Mouse (Mus musculus): ENCODE data around the gene Sema6d.

The Sema6d gene

DNA sequence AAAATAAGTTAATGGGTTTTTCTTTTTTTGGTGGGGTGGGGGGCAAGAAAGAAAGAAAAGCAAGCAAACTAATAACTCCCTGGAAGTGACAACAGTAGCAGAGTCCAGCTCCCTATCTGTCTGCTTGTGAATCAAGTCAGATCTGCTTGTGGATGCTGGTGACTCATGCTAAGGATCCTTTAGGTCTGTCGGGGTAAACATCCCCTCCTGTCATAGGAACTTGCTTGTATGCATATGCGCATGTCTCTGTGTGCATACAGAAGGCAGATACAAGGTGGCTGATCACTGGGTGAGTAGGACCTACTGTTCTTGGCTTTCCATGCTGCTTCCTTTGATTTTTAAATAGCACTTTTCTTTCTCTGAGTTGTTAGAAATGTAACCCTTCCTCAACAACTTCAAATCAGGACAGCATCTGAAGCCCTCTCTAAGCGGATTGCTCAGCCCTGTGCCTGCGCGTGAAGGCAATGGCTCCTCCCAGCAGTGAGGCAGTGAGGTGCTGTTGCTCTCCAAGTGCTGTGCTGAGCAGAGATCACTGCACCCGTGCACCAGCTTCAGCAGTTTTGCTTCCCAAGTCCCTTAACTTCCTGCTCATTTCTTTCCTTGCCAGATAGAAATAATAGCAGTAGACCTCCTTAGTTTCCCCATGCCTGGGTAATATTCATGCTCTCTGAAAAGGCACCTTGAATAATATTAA is 550.9 kb downstream of the Sema6d start:
- DNase-seq (ENCODE audit: low read depth in 1 of 2, low spot score in 2 of 2), result no peak

DNA sequence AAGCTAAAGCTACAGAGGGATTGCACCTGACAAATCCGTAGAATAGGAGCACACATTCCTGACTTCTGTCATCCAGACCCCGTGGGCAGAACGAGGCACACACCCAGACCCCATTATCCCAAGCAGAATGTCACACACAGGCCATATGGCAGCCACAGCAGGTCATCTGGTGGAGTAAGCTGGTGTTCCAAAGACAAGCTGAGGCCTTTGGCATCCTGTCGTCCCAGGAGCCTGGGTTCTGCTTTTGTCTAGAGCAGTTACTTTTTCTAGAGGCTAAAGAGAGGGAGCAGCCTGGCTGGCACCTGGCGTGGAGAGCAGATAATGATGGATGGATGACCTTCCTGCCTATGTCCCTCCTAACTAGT is 551.4 kb downstream of the Sema6d start:
- DNase-seq (ENCODE audit: low read depth in 1 of 2, low spot score in 2 of 2), result no peak

- no peak for DNase-seq (ENCODE audit: low read depth in 1 of 2, low spot score in 2 of 2)
Observed at GRCm38 (mm10) chr2:124642131-124642530, 552.4 kb downstream of the Sema6d start.

DNA sequence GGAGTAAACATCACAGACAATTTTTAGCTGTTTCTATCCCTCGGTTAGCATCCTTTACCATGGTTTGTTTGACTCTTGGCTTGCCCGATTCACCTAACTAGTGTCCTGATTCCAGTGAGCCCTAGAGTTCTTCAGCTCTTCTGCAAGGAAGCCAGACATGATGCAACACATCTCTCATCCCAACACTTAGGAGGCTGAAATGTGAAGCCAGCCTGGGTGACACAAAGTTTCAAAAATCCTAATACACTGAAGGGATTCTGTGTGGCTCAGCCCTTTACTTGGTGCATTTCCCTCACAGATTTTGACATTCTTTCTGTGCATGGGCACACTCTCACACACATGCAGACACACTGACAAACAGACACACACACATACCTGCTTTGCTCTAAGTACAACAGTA is 560.8 kb downstream of the Sema6d start:
- DNase-seq (ENCODE audit: low read depth in 1 of 2, low spot score in 2 of 2), result no peak

GRCm38 (mm10) chr2:124651146-124651545 is 561.4 kb downstream of the Sema6d start:
- no peak for DNase-seq (ENCODE audit: low read depth in 1 of 2, low spot score in 2 of 2)

GRCm38 (mm10) chr2:124653161-124653560 is 563.4 kb downstream of the Sema6d start:
- DNase-seq (ENCODE audit: low read depth in 1 of 2, low spot score in 2 of 2), result no peak

DNA sequence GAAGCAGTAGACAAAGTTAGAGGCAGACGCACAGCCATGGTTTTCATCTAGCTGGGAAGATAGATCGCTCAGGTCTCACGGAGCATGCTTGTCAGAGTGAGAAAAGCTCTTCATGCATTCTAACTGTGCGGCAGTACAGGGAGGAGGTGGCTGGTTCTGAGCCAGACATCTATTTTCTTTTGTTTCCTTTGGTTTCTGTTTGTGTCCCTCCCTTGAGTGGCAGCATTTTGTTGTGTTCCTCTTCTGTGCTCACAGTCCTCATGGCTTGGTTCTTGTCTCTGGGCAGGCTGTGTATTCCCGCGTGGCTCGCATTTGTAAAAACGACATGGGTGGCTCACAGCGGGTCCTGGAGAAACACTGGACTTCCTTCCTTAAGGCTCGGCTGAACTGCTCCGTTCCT is 567.6 kb downstream of the Sema6d start:
- DNase-seq (ENCODE audit: low read depth in 1 of 2, low spot score in 2 of 2), result no peak

GRCm38 (mm10) chr2:124658374-124658773 is 568.6 kb downstream of the Sema6d start:
- DNase-seq (ENCODE audit: low read depth in 1 of 2, low spot score in 2 of 2), result no peak

GRCm38 (mm10) chr2:124659601-124660000 is 569.8 kb downstream of the Sema6d start:
- DNase-seq (ENCODE audit: low read depth in 1 of 2, low spot score in 2 of 2), result no peak

DNA sequence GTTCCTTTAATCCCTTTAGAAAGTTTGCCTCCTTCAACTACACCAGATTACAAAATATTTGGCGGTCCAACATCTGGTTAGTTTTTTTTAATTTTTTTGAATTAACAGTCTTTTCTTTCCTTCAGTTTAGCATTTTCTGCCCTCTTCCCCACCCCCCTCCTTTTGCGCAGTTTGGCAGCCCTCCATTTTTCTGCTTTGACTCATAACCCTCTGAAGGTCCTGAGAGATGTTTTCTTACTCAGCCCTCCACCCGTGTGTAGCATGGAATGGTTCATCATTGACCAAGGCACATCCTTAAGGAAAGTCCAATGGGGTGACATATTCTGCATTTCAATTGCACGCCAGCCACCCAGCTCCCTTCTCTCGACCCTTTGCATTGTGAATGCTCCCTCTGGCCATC is 570.9 kb downstream of the Sema6d start:
- no peak for DNase-seq (ENCODE audit: low read depth in 1 of 2, low spot score in 2 of 2)

DNA sequence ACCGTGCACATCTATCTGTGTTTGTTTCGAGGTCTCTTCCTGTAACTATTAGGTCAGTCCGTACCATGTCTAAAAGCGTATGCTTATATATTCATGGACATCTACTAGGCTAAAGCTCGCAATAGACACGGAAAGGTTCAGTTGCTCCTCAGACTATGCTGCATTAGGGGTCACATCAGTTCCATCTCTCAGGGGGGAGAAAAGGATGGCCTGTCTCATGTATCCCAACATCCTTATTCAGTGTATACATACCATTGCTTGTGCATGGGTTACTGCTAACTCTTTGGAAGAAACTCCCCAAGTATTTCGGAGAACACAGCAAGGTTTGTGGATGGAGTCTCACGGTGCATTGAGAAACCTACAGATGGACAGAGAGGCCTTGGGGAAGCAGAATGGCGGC is 571.5 kb downstream of the Sema6d start:
- no peak for DNase-seq (ENCODE audit: low read depth in 1 of 2, low spot score in 2 of 2)

DNA sequence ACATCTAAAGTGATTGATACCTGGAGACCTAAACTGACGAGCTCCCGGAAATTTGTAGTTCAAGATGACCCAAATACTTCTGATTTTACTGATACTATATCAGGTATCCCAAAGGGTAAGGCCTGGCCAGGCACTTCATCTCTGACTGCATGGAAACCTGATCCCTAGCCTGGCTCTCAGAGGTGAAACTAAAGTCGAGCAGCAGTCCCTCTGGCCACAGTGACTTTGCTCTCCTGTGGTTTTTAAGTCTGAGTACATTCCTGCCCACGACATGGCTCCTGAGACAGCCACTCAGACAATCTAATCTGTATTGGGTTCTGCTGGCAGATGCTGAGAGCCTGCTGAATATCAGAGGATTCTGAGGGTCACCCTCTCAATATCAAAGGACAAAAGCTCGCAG is 572.5 kb downstream of the Sema6d start:
- DNase-seq (ENCODE audit: low read depth in 1 of 2, low spot score in 2 of 2), result no peak

- no peak for DNase-seq (ENCODE audit: low read depth in 1 of 2, low spot score in 2 of 2)
Observed at GRCm38 (mm10) chr2:124664191-124664590, 574.4 kb downstream of the Sema6d start.

DNA sequence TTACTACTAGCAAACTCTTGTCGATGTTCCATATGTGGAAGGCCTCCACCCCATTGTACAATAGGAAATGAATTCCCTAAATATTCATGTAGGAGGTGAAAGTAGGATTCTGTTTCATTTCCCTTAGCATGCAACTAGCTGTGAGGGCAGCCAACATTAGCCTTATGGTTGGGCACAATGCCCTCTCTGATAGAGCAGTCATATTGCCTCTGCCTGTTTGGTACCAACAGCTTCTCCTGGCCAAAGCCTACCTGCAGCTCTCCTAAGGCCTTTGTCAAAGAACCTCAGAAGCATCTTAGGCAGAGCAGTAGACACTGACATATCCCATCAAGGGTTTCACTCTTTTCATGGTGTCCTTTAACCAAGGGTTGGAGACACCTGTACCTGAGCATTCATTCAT is 578.7 kb downstream of the Sema6d start:
- DNase-seq (ENCODE audit: low read depth in 1 of 2, low spot score in 2 of 2), result no peak

DNA sequence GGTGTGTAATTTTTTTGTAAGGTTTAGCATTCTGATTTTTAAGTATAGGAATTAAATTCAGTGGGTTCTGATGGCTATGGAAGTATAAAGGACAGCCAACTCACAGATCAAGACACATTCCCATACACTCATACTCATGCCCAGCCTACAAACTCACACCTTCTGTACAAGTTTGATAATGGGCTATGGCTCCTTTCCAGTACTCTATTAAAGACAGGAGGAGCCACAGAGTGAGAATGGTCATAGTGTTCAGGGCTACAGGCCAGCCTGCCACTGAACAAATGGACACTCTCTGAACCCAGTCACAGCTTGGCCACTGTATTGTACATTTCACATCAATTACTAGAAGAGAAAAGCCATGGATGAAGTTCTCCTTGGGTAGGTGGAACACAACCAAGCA is 583.3 kb downstream of the Sema6d start:
- DNase-seq (ENCODE audit: low read depth in 1 of 2, low spot score in 2 of 2), result no peak

DNA sequence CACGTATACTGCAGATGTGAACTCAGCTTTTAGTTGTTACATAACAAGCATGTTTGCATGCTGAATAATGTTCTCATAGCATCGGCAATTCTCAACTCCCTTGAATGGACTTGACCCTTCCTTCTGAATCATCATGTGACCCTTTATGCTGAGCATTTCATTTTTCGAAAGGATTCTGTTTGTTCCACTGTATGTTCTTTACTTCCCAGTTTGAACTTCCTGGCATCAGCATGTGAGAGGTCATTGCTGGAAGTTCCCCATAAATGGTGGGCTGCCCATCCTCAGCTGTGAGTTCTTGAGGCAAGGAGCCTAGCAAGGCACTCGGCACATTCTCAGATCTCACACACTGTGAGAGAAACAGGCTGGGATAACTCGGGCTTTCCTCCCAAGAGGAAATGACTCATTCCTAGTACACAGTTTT is 594.7 kb downstream of the Sema6d start:
- no peak for DNase-seq (ENCODE audit: low read depth in 1 of 2, low spot score in 2 of 2)

DNA sequence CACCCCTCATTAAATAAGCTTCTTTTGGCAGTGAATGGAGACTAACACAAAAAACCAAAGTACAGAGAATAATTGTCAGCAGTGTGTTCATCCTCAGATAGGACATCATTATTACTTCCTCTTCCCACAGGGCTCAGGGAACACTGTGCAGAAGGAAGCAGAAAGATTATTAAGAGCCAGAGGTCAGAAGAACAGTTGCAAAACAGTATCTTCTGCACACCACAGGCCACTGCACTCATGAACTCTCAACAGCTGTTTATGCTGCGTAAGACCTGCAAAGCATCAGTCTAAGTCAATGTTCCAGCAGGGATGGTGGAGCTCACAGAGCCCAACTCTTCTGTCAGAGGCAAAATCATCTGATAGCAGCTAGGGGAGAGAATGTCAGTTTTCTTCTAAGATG is 600.6 kb downstream of the Sema6d start:
- no peak for DNase-seq (ENCODE audit: low read depth in 1 of 2, low spot score in 2 of 2)

- DNase-seq (ENCODE audit: low read depth in 1 of 2, low spot score in 2 of 2), result no peak
Observed at GRCm38 (mm10) chr2:124702621-124703020, 612.9 kb downstream of the Sema6d start.

DNA sequence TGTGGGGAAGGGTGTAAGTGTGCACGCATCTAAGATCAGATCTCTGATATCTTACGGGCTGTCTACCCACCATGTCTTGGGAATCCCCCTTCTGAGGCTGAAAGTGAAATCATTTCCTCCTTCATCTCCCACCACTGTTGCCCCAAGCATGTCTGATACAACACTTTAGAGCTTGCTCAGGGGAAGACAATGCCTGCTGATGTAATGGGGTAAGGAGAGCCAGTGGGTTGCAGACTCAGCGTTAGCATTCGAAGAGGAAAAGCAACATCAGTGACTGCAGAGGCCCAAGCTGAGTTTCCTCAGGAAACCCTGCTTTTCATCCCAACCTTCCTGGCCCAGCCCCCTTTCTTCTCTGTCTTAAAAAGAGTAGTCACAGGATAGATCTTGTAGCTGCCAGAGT is 615.2 kb downstream of the Sema6d start:
- DNase-seq (ENCODE audit: low read depth in 1 of 2, low spot score in 2 of 2), result no peak

- no peak for DNase-seq (ENCODE audit: low read depth in 1 of 2, low spot score in 2 of 2)
Observed at GRCm38 (mm10) chr2:124705806-124706205, 616.0 kb downstream of the Sema6d start.

DNA sequence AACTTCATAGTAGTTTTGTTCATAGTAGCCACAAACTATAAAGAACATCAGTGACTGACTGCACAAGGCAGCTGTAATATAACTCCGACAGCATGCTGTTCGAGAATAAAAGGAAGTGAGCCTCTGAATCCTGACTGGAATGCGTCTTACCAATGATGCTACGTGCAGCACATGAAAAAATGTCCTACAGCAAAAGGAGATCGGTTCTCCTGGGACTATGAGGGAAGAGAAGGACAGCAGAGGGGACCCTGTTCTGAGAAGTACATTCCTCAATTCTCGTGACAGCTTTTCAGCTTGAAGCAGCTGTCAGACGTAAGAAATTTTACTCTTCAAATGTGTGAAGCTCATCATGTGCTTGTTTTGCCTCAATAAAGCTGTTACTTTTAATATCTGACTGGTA is 617.1 kb downstream of the Sema6d start:
- DNase-seq (ENCODE audit: low read depth in 1 of 2, low spot score in 2 of 2), result no peak
